Mouse (Mus musculus): ENCODE measurements around the gene Clec16a. TPM values are rescaled to one million over a fixed set of nuclear protein-coding genes. Genes with fewer than 3 reads are reported as not detected.

The Clec16a gene
- polyA plus RNA-seq, 1 experiment from 2014 or later, result 11.3 TPM

GRCm38 (mm10) chr16:10770531-10771325 is 225.6 kb downstream of the Clec16a start:
- TF ChIP-seq CTCF (IDR thresholded peaks at IDR 0.05; ENCODE audit: low read depth) (peak; percentile 20; the same call in 1 of the 2 replicates), EP300 (IDR thresholded peaks at IDR 0.05; ENCODE audit: low read depth) (no peak)
- Histone ChIP-seq H3K9ac (replicated peaks) (no peak overlapping the region), H3K4me1 (ENCODE audit: insufficient read depth) (peaks cover 49% of the 10 kb centered on the region), H3K4me3 (ENCODE audit: low read depth, low read length) (no peak overlapping the region), H3K4me2 (ENCODE audit: low read depth, low read length) (no peak overlapping the region), H3K27ac (ENCODE audit: low read depth) (0 out of 2 replicates have a peak overlapping the region, but pooled peaks have one; percentile 6), H3K9me3 (ENCODE audit: low read length) (no peaks in the 10 kb centered on the region), H3K27me3 (ENCODE audit: insufficient read depth, low read length) (no peaks in the 10 kb centered on the region), H3K36me3 (replicated peaks; ENCODE audit: insufficient read depth, low read length) (no peaks in the 10 kb centered on the region)
- ATAC-seq, result peak; percentile 38
- WGBS (ENCODE audit: insufficient replicate concordance), result 35% methylated on average over 4 of the region's 4 CpGs
- DNase-seq, result no peak

GRCm38 (mm10) chr16:10771769-10772510 is 226.8 kb downstream of the Clec16a start:
- H3K27ac ChIP-seq (ENCODE audit: low read depth), result peak overlapping the region; percentile 16; the same call in 1 of the 2 replicates
- H3K27me3 ChIP-seq (ENCODE audit: insufficient read depth, low read length), result no peaks in the 10 kb centered on the region
- DNase-seq (no peak), ATAC-seq (peak; percentile 45; the same call in 1 of the 2 replicates)
- no peak overlapping the region for H3K9ac ChIP-seq (replicated peaks)
- 51% methylated on average over 19 of the region's 19 CpGs for WGBS (ENCODE audit: insufficient replicate concordance)
- peaks cover 49% of the 10 kb centered on the region for H3K4me1 ChIP-seq (ENCODE audit: insufficient read depth)
- H3K9me3 ChIP-seq (ENCODE audit: low read length), result no peaks in the 10 kb centered on the region
- H3K36me3 ChIP-seq (replicated peaks; ENCODE audit: insufficient read depth, low read length), result no peaks in the 10 kb centered on the region
- TF ChIP-seq EP300 (IDR thresholded peaks at IDR 0.05; ENCODE audit: low read depth) (no peak), CTCF (IDR thresholded peaks at IDR 0.05; ENCODE audit: low read depth) (no peak)
- peak overlapping the region; percentile 32; the same call in 1 of the 2 replicates for H3K4me2 ChIP-seq (ENCODE audit: low read depth, low read length)
- H3K4me3 ChIP-seq (ENCODE audit: low read depth, low read length), result no peak overlapping the region

- no peaks in the 10 kb centered on the region for H3K36me3 ChIP-seq (replicated peaks; ENCODE audit: insufficient read depth, low read length)
- no peak overlapping the region for H3K4me2 ChIP-seq (ENCODE audit: low read depth, low read length)
- 81% methylated on average over 8 of the region's 8 CpGs for WGBS (ENCODE audit: insufficient replicate concordance)
- TF ChIP-seq EP300 (IDR thresholded peaks at IDR 0.05; ENCODE audit: low read depth) (no peak), CTCF (IDR thresholded peaks at IDR 0.05; ENCODE audit: low read depth) (no peak)
- peaks cover 47% of the 10 kb centered on the region for H3K4me1 ChIP-seq (ENCODE audit: insufficient read depth)
- no peaks in the 10 kb centered on the region for H3K27me3 ChIP-seq (ENCODE audit: insufficient read depth, low read length)
- no peaks in the 10 kb centered on the region for H3K9me3 ChIP-seq (ENCODE audit: low read length)
- no peak overlapping the region for H3K9ac ChIP-seq (replicated peaks)
- no peak overlapping the region for H3K27ac ChIP-seq (ENCODE audit: low read depth)
- ATAC-seq, result no peak
- no peak for DNase-seq
- no peak overlapping the region for H3K4me3 ChIP-seq (ENCODE audit: low read depth, low read length)
Measured at GRCm38 (mm10) chr16:10773543-10773942, 228.4 kb downstream of the Clec16a start.

- WGBS (ENCODE audit: insufficient replicate concordance), result 21% methylated on average over 4 of the region's 4 CpGs
- Histone ChIP-seq H3K27me3 (ENCODE audit: insufficient read depth, low read length) (no peaks in the 10 kb centered on the region), H3K36me3 (replicated peaks; ENCODE audit: insufficient read depth, low read length) (no peaks in the 10 kb centered on the region), H3K4me2 (ENCODE audit: low read depth, low read length) (no peak overlapping the region), H3K27ac (ENCODE audit: low read depth) (no peak overlapping the region), H3K4me1 (ENCODE audit: insufficient read depth) (peaks cover 36% of the 10 kb centered on the region), H3K9me3 (ENCODE audit: low read length) (no peaks in the 10 kb centered on the region), H3K9ac (replicated peaks) (no peak overlapping the region), H3K4me3 (ENCODE audit: low read depth, low read length) (no peak overlapping the region)
- ATAC-seq (no peak), DNase-seq (no peak)
- TF ChIP-seq CTCF (IDR thresholded peaks at IDR 0.05; ENCODE audit: low read depth) (no peak), EP300 (IDR thresholded peaks at IDR 0.05; ENCODE audit: low read depth) (no peak)
Measured at GRCm38 (mm10) chr16:10774726-10775125, 229.6 kb downstream of the Clec16a start.

DNA sequence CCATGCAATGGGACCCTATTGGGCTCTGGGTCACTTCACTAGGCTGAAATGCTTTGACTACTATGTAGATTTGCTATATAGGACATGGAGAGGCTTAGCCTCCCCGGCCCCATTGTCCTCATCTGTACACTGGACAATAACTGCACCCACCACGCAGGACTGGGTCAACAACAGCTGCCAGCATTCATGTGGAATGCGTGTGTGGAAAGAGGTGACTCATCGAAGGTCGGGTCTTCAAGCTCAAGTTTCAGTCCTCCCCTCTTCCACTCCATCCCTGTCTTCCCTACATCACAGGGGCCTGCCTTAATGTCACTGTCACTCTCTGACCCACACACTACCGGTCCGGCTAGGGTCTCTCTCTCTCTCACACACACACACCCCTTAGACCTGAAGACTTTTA is 231.2 kb downstream of the Clec16a start:
- H3K36me3 ChIP-seq (replicated peaks; ENCODE audit: insufficient read depth, low read length), result no peaks in the 10 kb centered on the region
- TF ChIP-seq EP300 (IDR thresholded peaks at IDR 0.05; ENCODE audit: low read depth) (no peak), CTCF (IDR thresholded peaks at IDR 0.05; ENCODE audit: low read depth) (no peak)
- no peak overlapping the region for H3K27ac ChIP-seq (ENCODE audit: low read depth)
- ATAC-seq (no peak), DNase-seq (no peak)
- H3K4me1 ChIP-seq (ENCODE audit: insufficient read depth), result peaks cover 23% of the 10 kb centered on the region
- no peak overlapping the region for H3K4me2 ChIP-seq (ENCODE audit: low read depth, low read length)
- H3K9me3 ChIP-seq (ENCODE audit: low read length), result no peaks in the 10 kb centered on the region
- H3K9ac ChIP-seq (replicated peaks), result no peak overlapping the region
- H3K27me3 ChIP-seq (ENCODE audit: insufficient read depth, low read length), result no peaks in the 10 kb centered on the region
- 50% methylated on average over 7 of the region's 7 CpGs for whole genome bisulfite sequencing (ENCODE audit: insufficient replicate concordance)
- no peak overlapping the region for H3K4me3 ChIP-seq (ENCODE audit: low read depth, low read length)

DNA sequence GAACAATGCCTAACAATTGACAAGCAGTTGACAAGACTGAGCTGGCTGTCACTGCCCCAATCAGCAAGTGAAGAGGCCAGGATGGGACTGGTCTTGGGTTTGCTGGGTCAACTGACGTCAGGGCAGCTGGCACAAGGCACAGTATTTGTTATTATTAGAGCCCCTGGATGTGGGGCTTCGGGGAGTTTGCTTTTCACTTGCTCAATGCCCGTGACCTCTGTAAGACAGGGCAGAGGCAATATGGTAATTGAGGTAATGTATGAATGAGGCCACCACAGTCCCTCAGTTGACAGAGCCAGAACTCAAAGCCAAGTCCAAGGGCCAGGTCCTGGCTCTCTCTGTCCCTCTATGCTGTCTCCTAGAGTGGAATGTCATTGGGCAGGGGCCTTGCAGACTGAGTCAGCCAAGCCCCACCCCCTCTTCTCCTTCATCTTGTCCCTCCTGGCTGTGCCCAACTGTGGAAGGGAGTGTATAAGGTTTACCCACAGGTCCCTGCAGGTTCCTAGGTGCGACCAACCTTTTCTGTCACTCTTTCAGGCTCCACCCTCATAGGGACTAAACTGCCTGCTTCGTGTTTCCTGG is 232.5 kb downstream of the Clec16a start:
- Histone ChIP-seq H3K9me3 (ENCODE audit: low read length) (no peaks in the 10 kb centered on the region), H3K4me1 (ENCODE audit: insufficient read depth) (peaks cover 16% of the 10 kb centered on the region), H3K27me3 (ENCODE audit: insufficient read depth, low read length) (no peaks in the 10 kb centered on the region), H3K4me3 (ENCODE audit: low read depth, low read length) (no peak overlapping the region), H3K36me3 (replicated peaks; ENCODE audit: insufficient read depth, low read length) (no peaks in the 10 kb centered on the region; the same call in 1 of the 2 replicates), H3K9ac (replicated peaks) (no peak overlapping the region), H3K27ac (ENCODE audit: low read depth) (peak overlapping the region; percentile 44; the same call in 1 of the 2 replicates), H3K4me2 (ENCODE audit: low read depth, low read length) (no peak overlapping the region)
- WGBS (ENCODE audit: insufficient replicate concordance), result 62% methylated on average over 5 of the region's 5 CpGs
- ATAC-seq, result peak; percentile 91
- DNase-seq, result peak; percentile 52
- no peak for TF ChIP-seq CTCF (IDR thresholded peaks at IDR 0.05; ENCODE audit: low read depth)
- TF ChIP-seq EP300 (IDR thresholded peaks at IDR 0.05; ENCODE audit: low read depth), result no peak
